Mouse (Mus musculus) MEL (cell line): Measurements from ENCODE around the gene Sox5.

ENCODE experiments used
- CTCF ChIP-seq, 3 experiments: IDR thresholded peaks in 2 of 3; conservative IDR thresholded peaks in 1 of 3; 2 replicates each; pipeline ENCODE4 v1.5.1; 2011 to 2012; ENCODE audit warnings: low read length in 3 of 3, low read depth in 2 of 3, mild to moderate bottlenecking in 2 of 3, improper control_type of control experiment in 1 of 3, inconsistent platforms in 1 of 3, mixed read lengths in 1 of 3, moderate library complexity in 1 of 3; ENCODE audit not compliant: control insufficient read depth in 1 of 3, insufficient read depth in 1 of 3, poor library complexity in 1 of 3, severe bottlenecking in 1 of 3
- ELF1 ChIP-seq: IDR thresholded peaks from 2 replicates; pipeline ENCODE4 v1.6.1; 2014; ENCODE audit warnings: low read depth, mild to moderate bottlenecking, inconsistent platforms, low read length, improper control_type of control experiment, moderate library complexity
- MYC ChIP-seq: IDR thresholded peaks from 2 replicates; pipeline ENCODE4 v1.6.1; 2011; ENCODE audit warnings: low read depth, mild to moderate bottlenecking, low read length, improper control_type of control experiment, moderate library complexity
- TBP ChIP-seq: IDR thresholded peaks from 2 replicates; pipeline ENCODE4 v1.8.0; 2011; ENCODE audit warnings: low read depth, low read length, improper control_type of control experiment
- UBTF ChIP-seq: IDR thresholded peaks from 2 replicates; pipeline ENCODE4 v1.6.1; 2012; ENCODE audit warnings: low read depth, mild to moderate bottlenecking, inconsistent platforms, low read length, improper control_type of control experiment, moderate library complexity, borderline replicate concordance; ENCODE audit not compliant: insufficient read depth
- ZNF384 ChIP-seq: IDR thresholded peaks from 2 replicates; pipeline ENCODE4 v1.6.1; 2012; ENCODE audit warnings: low read depth, mild to moderate bottlenecking, inconsistent platforms, low read length, improper control_type of control experiment

GRCm38 (mm10) chr6:144565827-144566226, 215.9 kb downstream of the Sox5 start:
- TF ChIP-seq MYC (no peak), TBP (no peak), ELF1 (no peak), UBTF (no peak), CTCF (IDR thresholded peaks at IDR 0.05 in 2 of 3, conservative IDR thresholded peaks at IDR 0.05 in 1 of 3; ENCODE audit: control insufficient read depth in 1 of 3, insufficient read depth in 1 of 3, low read depth in 2 of 3, low read length in 3 of 3, poor library complexity in 1 of 3, severe bottlenecking in 1 of 3) (no peak), ZNF384 (no peak)
